Mouse (Mus musculus) 3134 (cell line): Measurements from ENCODE around the gene Gm11567.
"Not testable (repeated sequence)": the region's sequence is repeated elsewhere in the genome, so short reads cannot be mapped to it uniquely, and the experiment has no call there.

ENCODE experiments used
- DNase-seq: peaks from one replicate; pipeline ENCODE4 v3.0.0-alpha.2; 2011; ENCODE audit warnings: low spot score; ENCODE audit not compliant: insufficient read length; ENCODE audit errors: extremely low read depth

Gene Gm11567

GRCm38 (mm10) chr11:99878887-99879286 lies at the start of gene Gm11567:
Gene Gm11567, plus strand, starts transcription at chr11:99879187.
- DNase-seq = not testable (repeated sequence)

DNA sequence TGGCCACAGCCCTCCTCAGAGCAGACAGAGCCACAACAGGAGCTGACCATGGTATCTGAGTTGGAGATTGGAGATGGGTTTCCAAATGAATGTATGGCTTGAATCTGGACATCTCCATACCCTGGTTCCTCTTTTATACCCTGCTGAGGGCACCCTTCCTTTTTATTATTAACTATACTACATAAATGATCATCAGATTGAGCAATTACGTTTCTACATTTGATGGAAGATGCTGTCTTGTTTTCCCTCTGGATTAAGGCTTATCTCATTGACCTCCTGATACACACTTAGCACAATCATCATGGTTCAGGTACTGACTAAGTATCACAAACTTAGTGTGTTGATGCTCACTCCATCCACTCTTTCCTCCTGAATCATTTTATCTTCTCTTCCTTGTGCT lies 41.0 kb upstream of the Gm11567 start, which contains the start of gene 2300003K06Rik:
Gene 2300003K06Rik, minus strand, starts transcription at position 101 of the 400 bp plus-strand sequence.
- DNase-seq = no peak

GRCm38 (mm10) chr11:99842185-99842584 lies 36.8 kb upstream of the Gm11567 start:
- DNase-seq = no peak

DNA sequence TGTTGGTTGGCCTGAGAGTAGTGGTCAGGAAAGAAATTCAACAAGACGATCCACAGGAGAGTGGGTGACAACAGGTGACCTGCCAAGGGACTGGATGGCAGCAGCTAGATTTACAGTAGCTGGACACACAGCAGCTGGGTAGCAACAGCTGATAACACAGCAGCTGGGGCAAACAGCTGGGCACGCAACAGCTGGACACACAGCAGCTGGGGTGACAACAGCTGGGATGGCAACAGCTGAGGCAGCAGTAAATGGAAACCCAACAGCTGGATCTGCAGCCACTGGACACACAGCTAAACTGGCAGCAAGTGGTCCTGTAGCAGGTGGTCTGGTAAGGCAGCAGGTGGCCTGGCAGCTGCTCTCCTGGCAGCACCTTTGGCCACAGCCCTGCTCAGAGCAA lies 32.2 kb upstream of the Gm11567 start:
- DNase-seq = no peak

DNA sequence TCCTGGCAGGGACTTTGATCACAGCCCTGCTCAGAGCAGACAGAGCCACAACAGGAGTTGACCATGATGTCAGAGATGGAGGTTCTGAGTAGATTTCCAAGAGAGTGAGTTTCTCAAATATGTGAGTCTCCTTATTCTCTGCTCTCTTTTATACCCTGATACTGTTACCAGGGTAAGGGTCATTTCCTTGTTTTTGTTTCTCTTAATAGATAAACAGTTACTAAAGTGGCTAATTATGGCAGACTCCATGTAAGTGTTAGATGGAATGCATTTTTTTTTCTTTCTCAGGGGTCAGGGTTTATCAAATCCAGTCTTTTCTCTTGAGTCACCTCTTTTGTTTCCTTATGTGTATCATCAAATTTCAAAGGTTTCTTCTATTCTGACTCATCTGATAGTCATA lies 27.5 kb upstream of the Gm11567 start, which contains the start of gene Krtap4-16:
Gene Krtap4-16, minus strand, starts transcription at position 101 of the 400 bp plus-strand sequence.
- no peak for DNase-seq

DNA sequence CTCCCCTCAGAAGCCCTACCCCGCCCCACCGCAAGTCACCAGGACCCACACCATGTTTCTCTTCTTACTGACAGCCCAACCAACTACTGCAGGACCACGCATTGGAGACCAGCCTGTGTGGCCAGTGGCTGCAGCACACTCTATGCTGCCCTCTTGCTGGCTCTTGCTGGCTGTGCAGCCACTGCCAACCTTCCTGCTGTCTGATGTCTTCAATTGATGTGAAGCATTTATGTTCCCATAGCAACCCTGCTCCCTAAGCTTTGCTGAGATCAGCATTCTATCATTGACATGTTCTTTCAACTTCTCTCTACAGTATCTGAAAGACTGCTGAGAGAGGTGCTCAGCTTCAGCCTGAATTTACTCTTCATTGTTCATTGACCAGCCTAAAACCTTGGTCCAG lies 24.9 kb upstream of the Gm11567 start:
- no peak for DNase-seq

DNA sequence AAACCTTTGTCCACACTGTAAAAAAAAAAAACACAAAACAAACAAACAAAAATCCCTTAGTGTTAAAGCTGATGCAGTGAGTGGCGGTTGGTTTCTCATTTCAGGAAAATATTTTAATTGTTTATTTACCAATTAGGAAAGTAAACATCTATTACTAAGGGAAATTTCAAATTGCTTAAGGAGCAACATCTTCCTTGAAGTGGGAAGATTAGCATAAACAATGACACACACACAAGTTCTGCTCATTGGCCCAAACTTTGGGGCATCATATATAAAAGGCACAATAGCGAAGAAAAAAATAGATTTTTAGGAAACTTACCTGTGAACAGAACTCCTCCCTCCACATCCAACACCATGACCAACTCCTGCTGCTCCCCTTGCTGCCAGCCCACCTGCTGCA lies 21.4 kb upstream of the Gm11567 start, which contains the start of gene Gm11568:
Gene Gm11568, plus strand, starts transcription at position 301 of the 400 bp plus-strand sequence.
- no peak for DNase-seq

DNA sequence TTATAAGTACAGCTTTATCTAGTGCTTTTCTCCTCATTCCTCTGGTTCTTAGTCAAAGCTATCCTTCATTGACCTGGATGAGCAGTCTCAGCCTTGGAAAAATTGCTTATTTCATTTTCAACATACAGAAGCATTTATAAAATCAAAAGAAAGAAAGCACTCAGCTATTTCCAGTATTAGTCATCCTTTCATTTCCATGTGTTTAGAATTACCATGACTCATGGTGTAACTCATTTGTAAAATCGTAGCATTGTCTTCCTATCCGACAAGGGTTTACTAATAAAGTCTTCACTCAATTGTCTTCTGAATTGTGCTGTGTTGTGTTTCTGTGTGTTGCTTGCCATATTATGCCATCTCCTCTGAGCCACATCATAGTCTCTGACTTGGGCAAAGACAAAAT lies 20.2 kb upstream of the Gm11567 start:
- no peak for DNase-seq

GRCm38 (mm10) chr11:99864176-99864575 lies 14.8 kb upstream of the Gm11567 start, which contains the start of gene Gm11559:
Gene Gm11559, plus strand, starts transcription at chr11:99864476.
- not testable (repeated sequence) for DNase-seq

DNA sequence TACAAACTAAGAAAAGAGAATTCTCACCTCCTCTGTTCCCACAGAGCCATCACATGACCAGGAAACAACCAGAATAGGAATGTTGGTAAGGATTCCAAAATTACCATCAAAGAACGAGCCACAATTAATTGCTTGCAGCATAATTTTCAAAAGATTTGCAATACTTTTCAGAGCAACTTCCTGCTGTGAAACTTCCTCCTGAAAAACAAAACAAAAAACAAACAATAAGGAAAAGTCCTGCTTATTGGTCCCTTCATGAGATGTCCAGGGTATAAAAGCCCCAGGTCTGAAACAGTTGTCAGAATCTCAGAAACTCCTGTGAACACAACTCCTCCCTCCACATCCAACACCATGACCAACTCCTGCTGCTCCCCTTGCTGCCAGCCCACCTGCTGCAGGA lies 5.9 kb upstream of the Gm11567 start, which contains the start of gene Krtap9-1:
Gene Krtap9-1, plus strand, starts transcription at position 301 of the 400 bp plus-strand sequence.
- not testable (repeated sequence) for DNase-seq

- DNase-seq = no peak
Observed at GRCm38 (mm10) chr11:99907620-99908019, 28.6 kb downstream of the Gm11567 start, which contains the start of gene Krtap31-1. Gene Krtap31-1, plus strand, starts transcription at chr11:99907920.

DNA sequence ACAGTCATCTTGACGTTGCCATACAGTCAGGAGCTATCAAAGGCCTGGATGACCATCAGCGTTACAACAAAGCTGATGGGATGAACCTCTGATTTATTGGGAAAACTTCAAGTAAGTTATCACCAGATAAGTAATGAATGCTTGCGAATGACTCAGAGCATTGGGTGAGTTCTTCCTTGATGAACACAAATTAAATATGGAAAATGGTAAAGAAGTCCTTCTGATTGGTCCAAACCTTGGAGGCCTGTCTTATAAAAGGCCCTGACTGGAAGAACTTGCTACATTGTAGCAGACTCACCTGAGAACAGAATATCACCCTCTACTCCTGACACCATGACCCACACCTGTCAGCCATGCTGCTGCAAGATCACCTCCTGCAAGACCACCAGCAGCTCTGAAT lies 35.5 kb downstream of the Gm11567 start, which contains the start of gene Gm11565:
Gene Gm11565, plus strand, starts transcription at position 301 of the 400 bp plus-strand sequence.
- DNase-seq = no peak
